Mouse (Mus musculus): ENCODE measurements around the gene Mesd. TPM values are rescaled to one million over a fixed set of nuclear protein-coding genes. Genes with fewer than 3 reads are reported as not detected.

The Mesd gene
- polyA plus RNA-seq (2015; fragmentation: Nextera tagmentation; extraction: Ambion mirVana) = 105 and 128 TPM in 2 replicates

DNA sequence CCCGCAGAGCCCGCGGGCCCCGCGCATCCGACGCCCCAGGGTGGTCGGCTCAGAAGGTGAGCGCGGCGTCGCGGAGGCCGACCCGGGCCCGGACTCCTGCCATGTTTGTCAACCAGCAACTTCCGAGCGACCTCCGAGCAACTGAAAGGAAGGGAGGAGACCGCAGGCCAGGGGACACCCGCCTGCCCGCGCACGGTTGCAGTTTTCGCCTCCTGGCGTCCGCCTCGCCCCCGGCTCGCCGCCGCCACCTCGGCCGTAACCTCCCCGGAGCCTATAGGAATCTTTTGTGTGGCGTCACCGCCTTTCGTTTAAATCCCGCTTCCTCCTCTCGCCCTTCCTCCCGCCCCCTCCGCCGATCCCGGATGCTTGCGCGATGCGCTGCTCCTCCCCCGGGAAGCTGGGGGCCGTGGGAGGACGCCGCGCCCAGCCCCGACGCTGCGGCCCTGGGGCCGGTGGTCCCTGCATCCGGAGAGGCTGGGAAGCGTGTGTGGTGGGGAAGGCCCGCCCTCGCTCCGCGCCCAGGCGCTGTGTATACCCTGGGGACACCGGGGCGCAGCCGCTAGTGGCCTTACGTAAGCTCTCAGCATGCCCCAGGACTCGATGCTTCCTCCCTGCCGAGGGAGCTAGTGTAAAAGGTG, at the start of gene Mesd, which contains the start of gene Tlnrd1:
Mesd (plus strand) TSS at position 446 of the 638 bp plus-strand sequence.
Tlnrd1 (minus strand) TSS at position 285 of the 638 bp plus-strand sequence.

Other genes starting within 250 kb of the Mesd start
- 4.0 and 4.9 TPM in 2 replicates for gene Il16, start 138.7 kb upstream of the Mesd start, polyA plus RNA-seq (2015; fragmentation: Nextera tagmentation; extraction: Ambion mirVana)
- 0.13 and 0.58 TPM in 2 replicates for gene Cfap161, start 89.6 kb upstream of the Mesd start, polyA plus RNA-seq (2015; fragmentation: Nextera tagmentation; extraction: Ambion mirVana)
- gene Tlnrd1, start 161 bp upstream of the Mesd start, polyA plus RNA-seq (2015; fragmentation: Nextera tagmentation; extraction: Ambion mirVana) = 11.3 and 12.8 TPM in 2 replicates
- gene Cemip, start 202.0 kb downstream of the Mesd start, polyA plus RNA-seq (2015; fragmentation: Nextera tagmentation; extraction: Ambion mirVana) = 0.41 and 0.57 TPM in 2 replicates